Mouse (Mus musculus) macrophage (primary cell): ENCODE results near the gene Hoxb1. TPM values are rescaled to one million over a fixed set of nuclear protein-coding genes. Genes with fewer than 3 reads are reported as not detected.

Source experiments
- H3K27ac ChIP-seq: fragments of 350-480 bp; formaldehyde crosslinking; 2 replicates; pipeline ENCODE4 v1.9.0; 2021
- H3K36me3 ChIP-seq: fragments of 350-480 bp; formaldehyde crosslinking; 2 replicates; pipeline ENCODE4 v1.9.0; 2021; ENCODE audit errors: inconsistent target
- H3K4me3 ChIP-seq: fragments of 350-480 bp; formaldehyde crosslinking; 2 replicates; pipeline ENCODE4 v1.9.0; 2021; ENCODE audit errors: inconsistent target
- H3K79me2 ChIP-seq: fragments of 350-480 bp; formaldehyde crosslinking; 2 replicates; pipeline ENCODE4 v1.9.0; 2021; ENCODE audit errors: inconsistent target
- WGBS: methylation state at CpG from one replicate; pipeline ENCODE4 v1.1.7; 2026; ENCODE audit warnings: inconsistent platforms; ENCODE audit not compliant: missing documents; 5-methylcytosine and 5-hydroxymethylcytosine counted together
- polyA plus RNA-seq: library from polyadenylated mRNA; stranded (reverse); fragments of 250-400 nt; gene quantifications from 3 replicates; pipeline ENCODE4 v1.2.4, GENCODE M21; 2018; ENCODE audit warnings: inconsistent platforms

The Hoxb1 gene
- polyA plus RNA-seq, 1 experiment from 2014 or later = not detected

- Histone ChIP-seq H3K4me3 (no peak overlapping the region), H3K27ac (no peak overlapping the region), H3K36me3 (no peaks in the 10 kb centered on the region), H3K79me2 (no peaks in the 10 kb centered on the region)
- WGBS = 70% methylated on average over 5 of the region's 5 CpGs
Observed at GRCm38 (mm10) chr11:96383381-96383780, 17.8 kb downstream of the Hoxb1 start.

- Histone ChIP-seq H3K79me2 (no peaks in the 10 kb centered on the region), H3K27ac (no peak overlapping the region), H3K36me3 (no peaks in the 10 kb centered on the region), H3K4me3 (no peak overlapping the region)
- 85% methylated on average over 2 of the region's 2 CpGs for WGBS
Observed at GRCm38 (mm10) chr11:96387635-96388034, 22.1 kb downstream of the Hoxb1 start.

- WGBS = 81% methylated on average over 15 of the region's 15 CpGs
- Histone ChIP-seq H3K36me3 (no peaks in the 10 kb centered on the region), H3K79me2 (no peaks in the 10 kb centered on the region), H3K27ac (no peak overlapping the region), H3K4me3 (no peak overlapping the region)
Observed at GRCm38 (mm10) chr11:96396772-96397626, 31.4 kb downstream of the Hoxb1 start.

- H3K4me3 ChIP-seq = no peak overlapping the region
- no peaks in the 10 kb centered on the region for H3K79me2 ChIP-seq
- 93% methylated on average over 7 of the region's 7 CpGs for WGBS
- H3K36me3 ChIP-seq = no peaks in the 10 kb centered on the region
- no peak overlapping the region for H3K27ac ChIP-seq
Observed at GRCm38 (mm10) chr11:96397806-96398335, 32.3 kb downstream of the Hoxb1 start.

- Histone ChIP-seq H3K4me3 (no peak overlapping the region), H3K79me2 (no peaks in the 10 kb centered on the region), H3K36me3 (no peaks in the 10 kb centered on the region), H3K27ac (no peak overlapping the region)
- 18% methylated on average over 8 of the region's 8 CpGs for WGBS
Observed at GRCm38 (mm10) chr11:96399923-96400322, 34.4 kb downstream of the Hoxb1 start.

GRCm38 (mm10) chr11:96404016-96404604 is 38.6 kb downstream of the Hoxb1 start:
- Histone ChIP-seq H3K27ac (no peak overlapping the region), H3K4me3 (no peak overlapping the region), H3K36me3 (no peaks in the 10 kb centered on the region), H3K79me2 (no peaks in the 10 kb centered on the region)
- WGBS = 53% methylated on average over 10 of the region's 10 CpGs

- Histone ChIP-seq H3K4me3 (no peak overlapping the region), H3K27ac (no peak overlapping the region), H3K79me2 (no peaks in the 10 kb centered on the region), H3K36me3 (no peaks in the 10 kb centered on the region)
- 90% methylated on average over 7 of the region's 7 CpGs for whole genome bisulfite sequencing
Observed at GRCm38 (mm10) chr11:96404831-96405230, 39.3 kb downstream of the Hoxb1 start.

- WGBS = 92% methylated on average over 4 of the region's 4 CpGs
Observed at GRCm38 (mm10) chr11:96405541-96405940, 40.0 kb downstream of the Hoxb1 start.

GRCm38 (mm10) chr11:96407191-96408072 is 41.9 kb downstream of the Hoxb1 start:
- H3K79me2 ChIP-seq = no peaks in the 10 kb centered on the region
- WGBS = 20% methylated on average over 36 of the region's 36 CpGs
- no peak overlapping the region for H3K4me3 ChIP-seq
- no peaks in the 10 kb centered on the region for H3K36me3 ChIP-seq
- no peak overlapping the region for H3K27ac ChIP-seq

More at GRCm38 (mm10) chr11:96405541-96405940, 40.0 kb downstream of the Hoxb1 start:
- Histone ChIP-seq H3K36me3 (no peaks in the 10 kb centered on the region), H3K27ac (no peak overlapping the region), H3K4me3 (no peak overlapping the region), H3K79me2 (no peaks in the 10 kb centered on the region)

- H3K36me3 ChIP-seq = no peaks in the 10 kb centered on the region
- no peaks in the 10 kb centered on the region for H3K79me2 ChIP-seq
- no peak overlapping the region for H3K27ac ChIP-seq
- no peak overlapping the region for H3K4me3 ChIP-seq
- WGBS = 84% methylated on average over 11 of the region's 14 CpGs
Observed at GRCm38 (mm10) chr11:96408234-96409010, 42.9 kb downstream of the Hoxb1 start.

GRCm38 (mm10) chr11:96411019-96411418 is 45.5 kb downstream of the Hoxb1 start:
- H3K4me3 ChIP-seq = no peak overlapping the region
- no peaks in the 10 kb centered on the region for H3K36me3 ChIP-seq
- H3K79me2 ChIP-seq = no peaks in the 10 kb centered on the region
- H3K27ac ChIP-seq = no peak overlapping the region
- 64% methylated on average over 5 of the region's 5 CpGs for WGBS

GRCm38 (mm10) chr11:96411934-96412333 is 46.4 kb downstream of the Hoxb1 start:
- WGBS = 72% methylated on average over 4 of the region's 4 CpGs
- no peak overlapping the region for H3K4me3 ChIP-seq
- no peak overlapping the region for H3K27ac ChIP-seq
- no peaks in the 10 kb centered on the region for H3K36me3 ChIP-seq
- no peaks in the 10 kb centered on the region for H3K79me2 ChIP-seq

- WGBS = 44% methylated on average over 9 of the region's 9 CpGs
- H3K36me3 ChIP-seq = no peaks in the 10 kb centered on the region
- H3K4me3 ChIP-seq = no peak overlapping the region
- no peak overlapping the region for H3K27ac ChIP-seq
- H3K79me2 ChIP-seq = no peaks in the 10 kb centered on the region
Observed at GRCm38 (mm10) chr11:96412941-96413491, 47.5 kb downstream of the Hoxb1 start.
